Mouse (Mus musculus): Measurements from ENCODE around the gene Wrap73. TPM values are rescaled to one million over a fixed set of nuclear protein-coding genes. Genes with fewer than 3 reads are reported as not detected.

Wrap73 gene
- polyA plus RNA-seq, 1 experiment from 2014 or later: 23.1 TPM

GRCm38 (mm10) chr4:154186002-154186537 is 43.9 kb downstream of the Wrap73 start:
- no peak overlapping the region for H3K4me3 ChIP-seq (ENCODE audit: control insufficient read depth in 1 of 2, insufficient read depth in 1 of 2, low read depth in 1 of 2, low read length in 2 of 2)
- no peak overlapping the region for H3K4me2 ChIP-seq (ENCODE audit: low read length)
- H3K36me3 ChIP-seq (ENCODE audit: control insufficient read depth, insufficient read depth, low read length): no peaks in the 10 kb centered on the region
- no peaks in the 10 kb centered on the region for H3K27me3 ChIP-seq (ENCODE audit: control insufficient read depth, insufficient read depth, low read length)
- H3K9ac ChIP-seq (ENCODE audit: low read length): no peak overlapping the region
- H3K4me1 ChIP-seq (ENCODE audit: control insufficient read depth in 2 of 2, insufficient read depth in 2 of 2, low read length in 2 of 2): peaks cover 11 to 13% of the 10 kb centered on the region in 2 experiments; a peak in 3 of 4 replicates
- ATAC-seq (ENCODE audit: insufficient number of reproducible peaks, insufficient read depth, low FRiP score, low read depth): peak; percentile 31
- peak overlapping the region in 1 of 2 experiments; percentile 43; a peak in 1 of 4 replicates for H3K27ac ChIP-seq (replicated peaks in 1 of 2; ENCODE audit: control insufficient read depth in 1 of 2, insufficient read depth in 1 of 2, low read depth in 2 of 2, low read length in 2 of 2)
- 62% methylated on average over 11 of the region's 11 CpGs for WGBS
- H3K9me3 ChIP-seq (ENCODE audit: control insufficient read depth, low read length): no peaks in the 10 kb centered on the region

- no peak overlapping the region for H3K4me3 ChIP-seq (ENCODE audit: control insufficient read depth in 1 of 2, insufficient read depth in 1 of 2, low read depth in 1 of 2, low read length in 2 of 2)
- no peak overlapping the region for H3K9ac ChIP-seq (ENCODE audit: low read length)
- H3K9me3 ChIP-seq (ENCODE audit: control insufficient read depth, low read length): no peaks in the 10 kb centered on the region
- H3K36me3 ChIP-seq (ENCODE audit: control insufficient read depth, insufficient read depth, low read length): no peaks in the 10 kb centered on the region
- peaks cover 5 to 10% of the 10 kb centered on the region in 2 experiments; a peak in 2 of 4 replicates for H3K4me1 ChIP-seq (ENCODE audit: control insufficient read depth in 2 of 2, insufficient read depth in 2 of 2, low read length in 2 of 2)
- 60% methylated on average over 8 of the region's 8 CpGs for WGBS
- no peaks in the 10 kb centered on the region for H3K27me3 ChIP-seq (ENCODE audit: control insufficient read depth, insufficient read depth, low read length)
- no peak; the same call in 1 of the 2 replicates for ATAC-seq (ENCODE audit: insufficient number of reproducible peaks, insufficient read depth, low FRiP score, low read depth)
- H3K4me2 ChIP-seq (ENCODE audit: low read length): no peak overlapping the region
- H3K27ac ChIP-seq (replicated peaks in 1 of 2; ENCODE audit: control insufficient read depth in 1 of 2, insufficient read depth in 1 of 2, low read depth in 2 of 2, low read length in 2 of 2): 0 out of 4 replicates have a peak overlapping the region, but pooled peaks of 1 of the 2 experiments have one; percentile 42
Observed at GRCm38 (mm10) chr4:154188948-154189347, 46.8 kb downstream of the Wrap73 start.

GRCm38 (mm10) chr4:154197961-154198360 is 55.8 kb downstream of the Wrap73 start:
- H3K4me2 ChIP-seq (ENCODE audit: low read length): no peak overlapping the region
- 51% methylated on average over 6 of the region's 6 CpGs for WGBS
- peaks cover 6 to 9% of the 10 kb centered on the region in 2 experiments; a peak in 3 of 4 replicates for H3K4me1 ChIP-seq (ENCODE audit: control insufficient read depth in 2 of 2, insufficient read depth in 2 of 2, low read length in 2 of 2)
- no peak overlapping the region for H3K9ac ChIP-seq (ENCODE audit: low read length)
- ATAC-seq (ENCODE audit: insufficient number of reproducible peaks, insufficient read depth, low FRiP score, low read depth): no peak
- H3K27me3 ChIP-seq (ENCODE audit: control insufficient read depth, insufficient read depth, low read length): no peaks in the 10 kb centered on the region
- H3K36me3 ChIP-seq (ENCODE audit: control insufficient read depth, insufficient read depth, low read length): no peaks in the 10 kb centered on the region
- H3K4me3 ChIP-seq (ENCODE audit: control insufficient read depth in 1 of 2, insufficient read depth in 1 of 2, low read depth in 1 of 2, low read length in 2 of 2): no peak overlapping the region
- no peak overlapping the region; a peak in 2 of 4 replicates for H3K27ac ChIP-seq (replicated peaks in 1 of 2; ENCODE audit: control insufficient read depth in 1 of 2, insufficient read depth in 1 of 2, low read depth in 2 of 2, low read length in 2 of 2)
- H3K9me3 ChIP-seq (ENCODE audit: control insufficient read depth, low read length): peaks cover 2% of the 10 kb centered on the region; the same call in 1 of the 2 replicates

GRCm38 (mm10) chr4:154198377-154198961 is 56.3 kb downstream of the Wrap73 start:
- Histone ChIP-seq H3K27me3 (ENCODE audit: control insufficient read depth, insufficient read depth, low read length) (no peaks in the 10 kb centered on the region), H3K4me2 (ENCODE audit: low read length) (no peak overlapping the region), H3K27ac (replicated peaks in 1 of 2; ENCODE audit: control insufficient read depth in 1 of 2, insufficient read depth in 1 of 2, low read depth in 2 of 2, low read length in 2 of 2) (peak overlapping the region in 1 of 2 experiments; percentile 24; a peak in 1 of 4 replicates), H3K9me3 (ENCODE audit: control insufficient read depth, low read length) (peaks cover 2% of the 10 kb centered on the region; the same call in 1 of the 2 replicates), H3K9ac (ENCODE audit: low read length) (no peak overlapping the region), H3K4me3 (ENCODE audit: control insufficient read depth in 1 of 2, insufficient read depth in 1 of 2, low read depth in 1 of 2, low read length in 2 of 2) (no peak overlapping the region), H3K4me1 (ENCODE audit: control insufficient read depth in 2 of 2, insufficient read depth in 2 of 2, low read length in 2 of 2) (peaks cover 6 to 9% of the 10 kb centered on the region in 2 experiments; a peak in 3 of 4 replicates), H3K36me3 (ENCODE audit: control insufficient read depth, insufficient read depth, low read length) (no peaks in the 10 kb centered on the region)
- WGBS: 54% methylated on average over 7 of the region's 7 CpGs
- no peak for ATAC-seq (ENCODE audit: insufficient number of reproducible peaks, insufficient read depth, low FRiP score, low read depth)

- no peaks in the 10 kb centered on the region for H3K9me3 ChIP-seq (ENCODE audit: control insufficient read depth, low read length)
- H3K4me1 ChIP-seq (ENCODE audit: control insufficient read depth in 2 of 2, insufficient read depth in 2 of 2, low read length in 2 of 2): peaks cover 19 to 22% of the 10 kb centered on the region in 2 experiments; a peak in 3 of 4 replicates
- H3K4me3 ChIP-seq (ENCODE audit: control insufficient read depth in 1 of 2, insufficient read depth in 1 of 2, low read depth in 1 of 2, low read length in 2 of 2): no peak overlapping the region
- no peaks in the 10 kb centered on the region for H3K36me3 ChIP-seq (ENCODE audit: control insufficient read depth, insufficient read depth, low read length)
- ATAC-seq (ENCODE audit: insufficient number of reproducible peaks, insufficient read depth, low FRiP score, low read depth): no peak
- 84% methylated on average over 5 of the region's 5 CpGs for whole genome bisulfite sequencing
- no peaks in the 10 kb centered on the region for H3K27me3 ChIP-seq (ENCODE audit: control insufficient read depth, insufficient read depth, low read length)
- H3K27ac ChIP-seq (replicated peaks in 1 of 2; ENCODE audit: control insufficient read depth in 1 of 2, insufficient read depth in 1 of 2, low read depth in 2 of 2, low read length in 2 of 2): no peak overlapping the region
- H3K9ac ChIP-seq (ENCODE audit: low read length): no peak overlapping the region
- H3K4me2 ChIP-seq (ENCODE audit: low read length): no peak overlapping the region
Observed at GRCm38 (mm10) chr4:154201511-154201910, 59.3 kb downstream of the Wrap73 start.

- Histone ChIP-seq H3K4me3 (ENCODE audit: control insufficient read depth in 1 of 2, insufficient read depth in 1 of 2, low read depth in 1 of 2, low read length in 2 of 2) (no peak overlapping the region), H3K27ac (replicated peaks in 1 of 2; ENCODE audit: control insufficient read depth in 1 of 2, insufficient read depth in 1 of 2, low read depth in 2 of 2, low read length in 2 of 2) (no peak overlapping the region), H3K36me3 (ENCODE audit: control insufficient read depth, insufficient read depth, low read length) (no peaks in the 10 kb centered on the region), H3K4me2 (ENCODE audit: low read length) (no peak overlapping the region), H3K9me3 (ENCODE audit: control insufficient read depth, low read length) (no peaks in the 10 kb centered on the region), H3K27me3 (ENCODE audit: control insufficient read depth, insufficient read depth, low read length) (no peaks in the 10 kb centered on the region), H3K4me1 (ENCODE audit: control insufficient read depth in 2 of 2, insufficient read depth in 2 of 2, low read length in 2 of 2) (peaks cover 13 to 14% of the 10 kb centered on the region in 2 experiments; a peak in 2 of 4 replicates), H3K9ac (ENCODE audit: low read length) (no peak overlapping the region)
- ATAC-seq (ENCODE audit: insufficient number of reproducible peaks, insufficient read depth, low FRiP score, low read depth): no peak; the same call in 1 of the 2 replicates
- 66% methylated on average over 7 of the region's 7 CpGs for WGBS
Observed at GRCm38 (mm10) chr4:154204532-154204931, 62.4 kb downstream of the Wrap73 start.

- H3K4me3 ChIP-seq (ENCODE audit: control insufficient read depth in 1 of 2, insufficient read depth in 1 of 2, low read depth in 1 of 2, low read length in 2 of 2): no peak overlapping the region
- 40% methylated on average over 5 of the region's 5 CpGs for WGBS
- no peak overlapping the region; a peak in 1 of 4 replicates for H3K27ac ChIP-seq (replicated peaks in 1 of 2; ENCODE audit: control insufficient read depth in 1 of 2, insufficient read depth in 1 of 2, low read depth in 2 of 2, low read length in 2 of 2)
- no peaks in the 10 kb centered on the region for H3K9me3 ChIP-seq (ENCODE audit: control insufficient read depth, low read length)
- H3K4me1 ChIP-seq (ENCODE audit: control insufficient read depth in 2 of 2, insufficient read depth in 2 of 2, low read length in 2 of 2): peaks cover 16 to 19% of the 10 kb centered on the region in 2 experiments; a peak in 2 of 4 replicates
- H3K4me2 ChIP-seq (ENCODE audit: low read length): no peak overlapping the region
- ATAC-seq (ENCODE audit: insufficient number of reproducible peaks, insufficient read depth, low FRiP score, low read depth): 0 out of 2 replicates have a peak, but pooled peaks have one; percentile 27
- H3K27me3 ChIP-seq (ENCODE audit: control insufficient read depth, insufficient read depth, low read length): no peaks in the 10 kb centered on the region
- no peak overlapping the region for H3K9ac ChIP-seq (ENCODE audit: low read length)
- H3K36me3 ChIP-seq (ENCODE audit: control insufficient read depth, insufficient read depth, low read length): no peaks in the 10 kb centered on the region
Observed at GRCm38 (mm10) chr4:154205392-154205791, 63.2 kb downstream of the Wrap73 start.
